Mouse (Mus musculus) gastrocnemius, postnatal 25 days (tissue): ENCODE measurements around the gene Cks1b. TPM values are rescaled to one million over a fixed set of nuclear protein-coding genes. Genes with fewer than 3 reads are reported as not detected.
A peak's percentile ranks its signal among the peaks of the same experiment; 100 is the strongest.
"Not testable (repeated sequence)": the region's sequence is repeated elsewhere in the genome, so short reads cannot be mapped to it uniquely, and the experiment has no call there.

Source experiments
- DNase-seq: peaks from one replicate; pipeline ENCODE4 v3.0.0; 2022
- total RNA-seq, 2 experiments: library from RNA; stranded (reverse); gene quantifications; 1 replicate in 1 of 2; 2 replicates in 1 of 2; pipeline ENCODE4 v1.2.3; 2021

The Cks1b gene
- total RNA-seq, 2 experiments from 2014 or later, result 3.1 to 3.4 TPM

DNA sequence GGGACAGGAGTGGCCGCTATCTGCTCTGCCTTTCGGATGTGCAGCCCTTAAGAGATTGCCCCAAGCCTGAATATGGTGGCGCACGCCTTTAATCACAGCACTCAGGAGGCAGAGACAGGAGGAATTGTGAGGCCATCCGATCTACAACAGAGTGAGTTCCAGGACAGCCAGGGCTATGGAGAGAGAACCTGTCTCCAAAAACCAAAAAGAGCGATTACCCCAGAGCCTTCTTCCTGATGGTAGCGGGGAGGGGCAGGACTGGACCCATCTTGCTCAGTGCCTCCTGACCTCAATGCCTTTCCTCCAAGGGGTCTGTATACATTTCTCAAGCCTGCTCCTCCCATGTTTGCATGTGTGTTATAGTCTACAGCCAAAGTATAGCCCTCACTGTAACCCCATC lies 10.8 kb upstream of the Cks1b start:
- not testable (repeated sequence) for DNase-seq

GRCm38 (mm10) chr3:89425876-89426275 lies 7.7 kb upstream of the Cks1b start:
- DNase-seq, result no peak

- no peak for DNase-seq
Measured at GRCm38 (mm10) chr3:89425141-89425525, 7.0 kb upstream of the Cks1b start.

DNA sequence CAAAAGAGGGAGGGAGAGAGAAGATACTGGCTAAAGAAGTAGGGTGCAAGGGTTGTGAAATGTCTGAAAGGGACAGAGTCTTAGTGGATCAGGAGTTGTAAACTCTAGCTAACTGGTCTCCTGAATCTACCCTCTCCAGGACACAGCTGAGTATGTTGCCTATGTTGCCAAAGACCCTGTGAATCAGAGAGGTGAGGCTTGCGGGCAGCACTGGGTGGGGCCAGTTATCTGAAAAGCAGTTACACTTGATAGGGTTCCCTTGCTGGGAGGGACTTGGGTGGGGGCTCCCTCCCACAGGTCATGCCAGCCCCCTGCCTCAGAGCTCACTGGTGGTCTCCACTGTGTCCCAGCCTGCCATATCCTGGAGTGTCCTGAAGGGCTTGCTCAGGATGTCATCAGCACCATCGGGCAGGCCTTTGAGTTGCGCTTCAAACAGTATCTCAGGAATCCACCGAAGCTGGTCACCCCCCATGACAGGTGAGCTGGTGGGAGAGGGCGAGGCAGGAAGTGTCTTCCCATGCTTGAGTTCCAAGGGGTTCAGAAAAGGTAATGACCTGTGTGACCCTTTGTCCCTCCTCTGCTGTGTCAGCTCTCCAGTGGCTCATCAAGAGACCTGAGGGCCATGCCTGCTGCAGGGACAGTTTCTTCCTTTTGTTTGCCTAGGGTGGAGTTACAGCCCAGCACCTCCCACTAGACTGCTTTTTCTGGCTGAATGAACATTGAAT lies 6.4 kb upstream of the Cks1b start:
- DNase-seq, result no peak

- DNase-seq, result no peak
Measured at GRCm38 (mm10) chr3:89422556-89423205, 4.5 kb upstream of the Cks1b start.

GRCm38 (mm10) chr3:89421810-89422473 lies 3.8 kb upstream of the Cks1b start:
- DNase-seq, result no peak

DNA sequence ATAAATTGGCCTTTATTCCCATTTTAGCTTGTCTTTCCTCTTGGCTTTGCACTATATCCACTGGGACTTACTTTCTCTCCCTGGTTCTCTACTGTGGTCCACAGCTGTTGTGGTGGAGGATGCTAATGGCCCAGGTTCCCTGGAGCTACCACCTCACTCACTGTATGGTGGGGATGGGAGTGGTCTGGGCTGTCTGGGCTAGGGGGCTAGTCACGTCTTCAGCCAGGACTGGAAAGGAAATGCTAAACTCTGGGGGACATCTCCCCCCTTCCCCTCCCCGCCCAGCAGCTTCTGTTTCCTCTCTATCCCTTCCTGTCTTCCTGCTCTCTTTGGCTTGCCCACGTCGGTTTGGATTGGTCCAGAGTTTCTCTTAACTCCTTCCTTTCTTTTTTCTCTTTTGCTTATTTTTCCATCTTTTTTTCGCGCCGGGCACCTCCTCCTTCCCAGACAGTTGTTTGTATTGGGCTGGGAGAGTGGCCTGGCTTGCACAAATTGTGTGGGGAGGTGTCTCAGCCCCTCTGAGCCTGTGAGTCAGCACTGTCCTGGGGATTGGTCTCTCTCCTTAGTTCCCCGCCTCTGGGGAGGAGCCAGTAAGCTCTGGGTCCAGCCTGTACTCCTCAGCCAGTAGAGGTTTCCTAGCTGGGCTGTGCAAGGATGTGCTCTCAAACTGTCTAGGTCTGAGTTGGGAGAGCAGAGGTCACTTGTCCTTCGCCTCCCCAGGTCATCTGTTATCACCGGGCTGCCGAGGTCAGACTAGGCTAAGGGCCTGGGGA lies 3.0 kb upstream of the Cks1b start:
- peak; percentile 90 for DNase-seq

GRCm38 (mm10) chr3:89420421-89420820 lies 2.2 kb upstream of the Cks1b start:
- no peak for DNase-seq

GRCm38 (mm10) chr3:89419981-89420380 lies 1.8 kb upstream of the Cks1b start:
- no peak for DNase-seq

DNA sequence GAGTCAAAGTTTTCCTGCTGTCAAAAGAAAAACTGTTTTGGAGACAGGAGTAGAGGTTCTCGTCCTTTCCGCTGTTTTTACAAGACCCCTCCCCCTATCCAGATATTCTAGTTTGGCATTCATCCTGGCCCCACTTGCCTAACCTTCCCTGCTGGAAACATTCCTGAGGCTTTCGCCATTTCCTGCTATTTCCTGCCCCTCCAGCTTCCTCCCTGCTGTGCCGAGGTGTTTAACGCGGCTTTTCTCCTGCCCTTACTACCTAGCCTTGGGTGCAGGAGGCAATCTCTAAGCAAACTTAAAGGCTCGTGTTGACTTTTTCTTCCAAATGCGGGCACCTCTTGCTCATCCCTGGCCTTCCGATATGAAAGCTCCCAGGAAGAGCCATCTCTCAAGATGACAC lies 1.4 kb upstream of the Cks1b start:
- peak; percentile 60 for DNase-seq

GRCm38 (mm10) chr3:89418861-89419250 lies 673 bp upstream of the Cks1b start:
- DNase-seq, result peak; percentile 84

GRCm38 (mm10) chr3:89417840-89418169 lies 378 bp downstream of the Cks1b start:
- DNase-seq, result no peak

DNA sequence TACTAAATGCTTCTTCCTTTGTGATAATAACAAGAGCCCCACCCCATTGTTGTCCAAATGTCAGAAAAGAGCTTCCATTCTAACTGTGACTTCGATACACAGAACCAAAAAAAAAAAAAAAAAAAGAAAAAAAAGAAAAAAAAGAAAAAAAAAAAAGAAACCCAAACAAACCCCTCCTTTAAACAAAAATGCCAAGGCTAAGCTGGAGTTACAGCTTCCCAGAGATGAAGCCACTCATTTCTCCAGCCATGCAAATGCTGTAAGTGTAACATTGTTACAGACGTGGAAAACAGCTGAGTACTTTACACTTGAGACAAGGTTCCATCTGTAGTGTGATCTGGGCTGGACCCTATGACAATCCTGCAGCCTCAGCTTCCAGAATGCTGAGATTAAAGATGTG lies 1.1 kb downstream of the Cks1b start:
- no peak for DNase-seq

- DNase-seq, result no peak
Measured at GRCm38 (mm10) chr3:89416158-89416557, 2.0 kb downstream of the Cks1b start.

GRCm38 (mm10) chr3:89411490-89412393 lies 6.4 kb downstream of the Cks1b start, which contains the start of gene Flad1:
TSS of gene Flad1 (minus strand) at chr3:89411870.
- DNase-seq, result peak; percentile 98

GRCm38 (mm10) chr3:89410864-89411263 lies 7.3 kb downstream of the Cks1b start:
- no peak for DNase-seq

- DNase-seq, result no peak
Measured at GRCm38 (mm10) chr3:89409701-89410100, 8.5 kb downstream of the Cks1b start.

- DNase-seq, result no peak
Measured at GRCm38 (mm10) chr3:89408448-89408847, 9.7 kb downstream of the Cks1b start.

DNA sequence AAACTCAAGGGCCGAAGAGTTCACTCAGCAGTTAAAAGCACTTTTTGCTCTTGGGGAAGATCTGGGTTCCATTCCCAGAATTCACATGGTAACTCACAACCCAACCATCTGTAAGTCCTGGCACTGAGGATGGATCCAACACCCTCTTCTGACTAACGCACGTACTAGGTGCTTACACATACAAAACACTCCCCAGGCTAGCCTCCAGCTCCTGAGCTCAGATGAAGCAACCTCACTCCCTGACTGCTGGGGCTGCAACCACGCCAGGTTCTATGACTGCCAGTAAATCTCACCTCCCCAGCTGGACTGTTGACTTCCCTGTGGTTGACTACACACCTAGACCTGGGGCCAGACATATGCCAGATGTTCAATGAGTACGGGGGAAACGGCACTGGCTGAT lies 11.3 kb downstream of the Cks1b start:
- DNase-seq, result peak; percentile 54

GRCm38 (mm10) chr3:89402693-89403092 lies 15.5 kb downstream of the Cks1b start, which contains the start of gene Lenep:
TSS of gene Lenep (minus strand) at chr3:89402793.
- DNase-seq, result no peak

- DNase-seq, result no peak
Measured at GRCm38 (mm10) chr3:89401329-89401728, 16.9 kb downstream of the Cks1b start.

GRCm38 (mm10) chr3:89396654-89397005 lies 21.6 kb downstream of the Cks1b start:
- DNase-seq, result no peak
